Mouse (Mus musculus) myocyte (in vitro differentiated cells): ENCODE results near the gene Sin3b. TPM values are rescaled to one million over a fixed set of nuclear protein-coding genes. Genes with fewer than 3 reads are reported as not detected.

Experiments used
- polyA plus RNA-seq: library from polyadenylated mRNA; unstranded; fragments of >200 nt; fragmentation: generic; extraction: Trizol; gene quantifications from one replicate; pipeline ENCODE4 v1.2.1, GENCODE M21; 2012; ENCODE audit warnings: missing spikeins

Gene Sin3b
- polyA plus RNA-seq, 1 experiment = 155 TPM

Other genes starting within 250 kb of the Sin3b start
- gene Cherp, start 248.1 kb upstream of the Sin3b start, polyA plus RNA-seq = 39.9 TPM
- gene Slc35e1, start 230.7 kb upstream of the Sin3b start, polyA plus RNA-seq = 25.9 TPM
- 7.6 TPM for gene Med26, start 175.0 kb upstream of the Sin3b start, polyA plus RNA-seq
- 74.3 TPM for gene Smim7, start 152.2 kb upstream of the Sin3b start, polyA plus RNA-seq
- 351 TPM for gene Tmem38a, start 151.2 kb upstream of the Sin3b start, polyA plus RNA-seq
- gene Nwd1, start 76.6 kb upstream of the Sin3b start, polyA plus RNA-seq = 0.10 TPM
- 1.4 TPM for gene F2rl3, start 38.6 kb downstream of the Sin3b start, polyA plus RNA-seq